ENCODE assay signal across 26 mouse cellular contexts in genomic region chr13:82595566-82595965, GRCm38 (mm10).
"Had no signal": no experiment of that assay in that cellular context is flagged by ENCODE, and none has a peak within 500 bp of the region (broad histone marks: within the 10 kb centered on the region; RNA-seq: fewer than 3 reads in every experiment).

No protein-coding gene starts in this region.

- H3K36me3 ChIP-seq: heart, embryonic 13.5 days; heart, embryonic 15.5 days; hindbrain, embryonic 13.5 days; hindbrain, embryonic 15.5 days; kidney, embryonic 15.5 days; limb, embryonic 13.5 days; limb, embryonic 15.5 days; liver, embryonic 12.5 days had no signal

- ATAC-seq: forebrain, embryonic 16.5 days; hindbrain, postnatal 0 days; intestine, embryonic 16.5 days; liver, embryonic 12.5 days had no signal

- H3K9me3 ChIP-seq: heart, embryonic 13.5 days; heart, embryonic 15.5 days; hindbrain, embryonic 13.5 days; hindbrain, embryonic 15.5 days; kidney, embryonic 15.5 days; limb, embryonic 13.5 days; limb, embryonic 15.5 days; liver, embryonic 12.5 days had no signal

- H3K4me3 ChIP-seq: heart, embryonic 13.5 days; heart, embryonic 15.5 days; hindbrain, embryonic 13.5 days; hindbrain, embryonic 15.5 days; kidney, embryonic 15.5 days; limb, embryonic 13.5 days; limb, embryonic 15.5 days; liver, embryonic 12.5 days had no signal

- H3K27me3 ChIP-seq: heart, embryonic 13.5 days; heart, embryonic 15.5 days; hindbrain, embryonic 13.5 days; hindbrain, embryonic 15.5 days; kidney, embryonic 15.5 days; limb, embryonic 13.5 days; limb, embryonic 15.5 days; liver, embryonic 12.5 days had no signal

- H3K4me2 ChIP-seq: heart, embryonic 11.5 days; heart, embryonic 13.5 days; heart, embryonic 15.5 days; hindbrain, embryonic 13.5 days; hindbrain, embryonic 15.5 days; kidney, embryonic 15.5 days; limb, embryonic 13.5 days; limb, embryonic 15.5 days; liver, embryonic 12.5 days had no signal

- H3K9ac ChIP-seq: heart, embryonic 13.5 days; heart, embryonic 15.5 days; hindbrain, embryonic 13.5 days; hindbrain, embryonic 15.5 days; kidney, embryonic 15.5 days; limb, embryonic 13.5 days; limb, embryonic 15.5 days; liver, embryonic 12.5 days; liver, embryonic 14.5 days had no signal

- DNase-seq: gastrocnemius, postnatal 10 days; heart, adult 18-20 months; heart, postnatal 14 days; heart, postnatal 36 days; kidney, adult 11 months; kidney, adult 2 months; kidney, adult 9 months; kidney, postnatal 14 days; kidney, postnatal 36 days; layer of hippocampus, adult 9-11 months; layer of hippocampus, postnatal 36 days; left cerebral cortex, postnatal 4 days had no signal

- H3K27ac ChIP-seq: heart, embryonic 13.5 days; heart, embryonic 15.5 days; hindbrain, embryonic 13.5 days; hindbrain, embryonic 15.5 days; hindbrain, postnatal 0 days; kidney, embryonic 15.5 days; kidney, postnatal 0 days; limb, embryonic 13.5 days; limb, embryonic 15.5 days; liver, embryonic 12.5 days; liver, embryonic 14.5 days had no signal

- H3K4me1 ChIP-seq: heart, embryonic 13.5 days; heart, embryonic 15.5 days; hindbrain, embryonic 13.5 days; hindbrain, embryonic 15.5 days; kidney, embryonic 15.5 days; limb, embryonic 13.5 days; limb, embryonic 15.5 days; liver, embryonic 12.5 days had no signal
